ENCODE assay signal across 7 mouse cellular contexts in the genomic region with DNA sequence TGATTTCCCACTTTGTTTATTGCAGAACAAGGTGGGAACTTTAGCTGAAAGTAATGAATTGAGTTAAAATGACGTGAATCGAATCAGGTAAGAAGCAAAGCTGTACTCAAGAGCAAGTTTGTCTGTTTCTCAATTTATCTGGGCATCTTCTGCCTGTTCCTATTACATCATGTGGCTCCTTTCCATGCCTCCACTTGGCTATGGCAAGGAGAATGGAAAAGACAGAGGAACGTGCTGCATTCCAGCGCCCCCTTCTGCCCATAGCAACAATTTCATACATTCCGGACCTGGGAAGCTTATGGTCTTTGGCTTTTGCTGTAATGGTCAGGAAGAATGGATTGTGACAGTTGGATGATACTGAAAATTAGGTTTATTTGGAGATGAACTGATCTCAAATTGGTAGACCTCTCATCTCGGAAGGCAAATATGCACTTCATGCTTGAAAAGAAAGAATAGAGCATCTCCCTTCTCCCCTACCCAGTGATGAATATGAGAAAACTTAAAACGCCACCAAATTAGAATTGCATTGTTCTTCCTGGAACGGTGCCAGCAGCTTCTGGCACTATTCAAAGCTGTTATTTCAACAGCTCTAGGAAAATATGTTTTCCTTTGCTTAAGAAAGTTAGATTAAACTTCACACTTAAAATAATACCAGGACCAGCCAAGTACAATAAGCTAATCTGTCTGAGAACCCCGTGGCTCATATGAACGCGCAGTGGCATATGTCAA.
A peak's percentile ranks its signal among the peaks of the same experiment; 100 is the strongest.
DNase-seq lines count a peak whose midpoint lies in the region.

No protein-coding gene starts in this region.

- peak; percentile 1 for DNase-seq in ovary, postnatal 14 days (ENCODE audit: low spot score)
- no peak for DNase-seq in ovary, adult 18-20 months (ENCODE audit: low spot score)
- peak; percentile 62 for DNase-seq in embryo, embryonic 10 days (ENCODE audit: low spot score)
- DNase-seq in layer of hippocampus, adult 18-20 months (ENCODE audit: low spot score in 2 of 2), result peak; percentile 22 to 66
- DNase-seq in right cerebral cortex, adult 2 months (ENCODE audit: low spot score in 2 of 2), result peak; percentile 53 to 59
- no peak for DNase-seq in gastrocnemius, adult 18-20 months (ENCODE audit: low spot score)
- DNase-seq in kidney, adult 11 months, result no peak

Comparison
In these comparisons a context has a peak if more than half of its experiments do, and no peak if none do; other contexts are left out.
1. DNase-seq: peak in ovary, postnatal 14 days (single experiment), embryo, embryonic 10 days (single experiment), layer of hippocampus, adult 18-20 months (2 of 2) and right cerebral cortex, adult 2 months (2 of 2); none in ovary, adult 18-20 months (single experiment), gastrocnemius, adult 18-20 months (single experiment) and kidney, adult 11 months (single experiment).